Mouse (Mus musculus): ENCODE results near the gene Il17rb. TPM values are rescaled to one million over a fixed set of nuclear protein-coding genes. Genes with fewer than 3 reads are reported as not detected.

The Il17rb gene
- polyA plus RNA-seq, 1 experiment from 2014 or later: 1.1 TPM

DNA sequence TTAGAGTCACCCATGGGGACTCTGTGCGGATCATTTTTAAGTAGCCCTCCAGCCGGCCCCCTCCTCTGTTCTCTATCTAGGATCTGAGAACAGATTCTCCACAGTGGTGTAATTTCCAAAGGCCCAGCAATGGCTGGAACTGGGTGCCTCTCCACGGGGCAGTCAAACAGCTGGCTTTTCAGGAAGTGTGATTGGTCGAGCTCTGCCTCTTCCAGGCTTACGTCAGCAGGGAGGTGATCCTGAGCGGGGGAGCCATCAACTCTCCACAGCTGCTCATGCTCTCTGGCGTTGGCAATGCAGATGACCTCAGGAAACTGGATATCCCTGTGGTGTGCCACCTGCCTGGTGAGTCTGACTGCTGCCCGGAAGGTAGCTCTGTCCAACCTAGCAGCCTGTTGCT is 24.7 kb upstream of the Il17rb start:
- H3K9me3 ChIP-seq: no peaks in the 10 kb centered on the region
- H3K36me3 ChIP-seq (replicated peaks): no peaks in the 10 kb centered on the region
- H3K27me3 ChIP-seq (replicated peaks; ENCODE audit: low read depth, poor library complexity, severe bottlenecking): no peaks in the 10 kb centered on the region

DNA sequence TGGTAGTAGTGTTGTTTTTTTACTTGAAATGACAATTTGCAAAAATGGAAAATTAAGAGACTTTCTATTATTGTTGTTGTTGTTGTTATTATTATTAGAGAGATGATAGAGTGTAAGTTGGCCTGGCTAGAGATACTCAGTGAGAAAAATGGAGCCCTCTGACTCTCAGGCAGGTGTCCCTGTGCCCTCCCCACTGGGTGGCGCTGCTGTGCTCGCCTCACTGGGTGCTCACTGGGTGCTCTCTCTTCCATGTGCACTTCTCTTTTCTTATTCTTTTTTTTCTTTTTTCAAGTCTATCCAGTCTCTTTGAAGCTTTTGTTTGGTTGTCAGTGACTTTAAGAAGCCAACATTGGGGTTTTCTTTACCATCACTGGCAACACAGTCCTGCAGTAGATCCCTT is 18.7 kb upstream of the Il17rb start:
- Histone ChIP-seq H3K9me3 (no peaks in the 10 kb centered on the region), H3K4me3 (no peak overlapping the region), H3K36me3 (replicated peaks) (no peaks in the 10 kb centered on the region), H3K27me3 (replicated peaks; ENCODE audit: low read depth, poor library complexity, severe bottlenecking) (no peaks in the 10 kb centered on the region), H3K27ac (replicated peaks) (no peak overlapping the region), H3K4me1 (peaks cover under 1% of the 10 kb centered on the region; the same call in 1 of the 2 replicates)
- 18% methylated on average over 2 of the region's 2 CpGs for WGBS
- no peak for DNase-seq (ENCODE audit: low spot score)

More for the DNA sequence above, 24.7 kb upstream of the Il17rb start:
- Histone ChIP-seq H3K4me3 (no peak overlapping the region), H3K4me1 (peaks cover 15% of the 10 kb centered on the region), H3K27ac (replicated peaks) (no peak overlapping the region)
- no peak for DNase-seq (ENCODE audit: low spot score)
- WGBS: 64% methylated on average over 8 of the region's 8 CpGs

DNA sequence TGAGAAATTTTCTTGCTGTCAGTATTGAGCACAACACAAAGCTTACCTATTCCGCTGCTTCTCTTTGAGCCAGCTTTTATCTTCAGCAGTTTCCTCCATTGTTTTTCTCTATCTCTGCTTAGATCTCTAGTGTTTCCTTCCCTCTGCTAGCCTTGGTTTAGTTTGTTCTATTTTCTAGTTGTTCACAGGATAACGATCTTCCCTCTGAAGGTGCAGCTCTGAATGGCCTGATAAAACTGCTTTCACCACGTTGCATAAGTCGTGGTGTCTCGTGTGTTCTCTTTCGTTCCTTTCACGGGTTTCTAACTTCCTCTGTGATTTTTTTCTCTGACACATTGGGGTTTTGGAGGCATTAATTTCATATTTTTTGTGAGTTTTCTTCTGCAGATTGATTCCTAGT is 15.7 kb upstream of the Il17rb start:
- 77% methylated on average over 7 of the region's 7 CpGs for WGBS
- H3K9me3 ChIP-seq: no peaks in the 10 kb centered on the region
- H3K36me3 ChIP-seq (replicated peaks): no peaks in the 10 kb centered on the region
- H3K4me1 ChIP-seq: no peaks in the 10 kb centered on the region
- H3K27me3 ChIP-seq (replicated peaks; ENCODE audit: low read depth, poor library complexity, severe bottlenecking): no peaks in the 10 kb centered on the region
- no peak for DNase-seq (ENCODE audit: low spot score)
- no peak overlapping the region for H3K4me3 ChIP-seq
- no peak overlapping the region for H3K27ac ChIP-seq (replicated peaks)

DNA sequence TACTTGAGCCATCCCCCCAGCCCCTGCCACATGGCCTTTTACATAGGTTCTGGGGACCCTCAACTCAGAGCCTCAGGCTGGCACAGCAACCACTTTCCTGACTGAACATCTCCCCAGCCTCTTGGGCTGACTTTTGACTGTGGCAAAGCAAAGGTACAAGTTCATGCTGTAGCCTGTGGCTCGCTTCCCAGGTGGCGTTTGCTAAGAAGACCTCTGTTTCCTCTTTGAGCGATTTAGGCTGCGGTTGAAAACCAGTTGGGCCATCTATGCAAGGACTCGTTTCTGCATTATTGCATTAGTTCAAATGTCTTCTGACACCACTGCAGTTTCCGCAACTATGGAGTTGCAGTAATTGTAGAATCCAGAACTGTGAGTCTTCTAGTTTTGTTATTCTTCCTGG is 13.8 kb upstream of the Il17rb start:
- 92% methylated on average over 6 of the region's 6 CpGs for WGBS

DNA sequence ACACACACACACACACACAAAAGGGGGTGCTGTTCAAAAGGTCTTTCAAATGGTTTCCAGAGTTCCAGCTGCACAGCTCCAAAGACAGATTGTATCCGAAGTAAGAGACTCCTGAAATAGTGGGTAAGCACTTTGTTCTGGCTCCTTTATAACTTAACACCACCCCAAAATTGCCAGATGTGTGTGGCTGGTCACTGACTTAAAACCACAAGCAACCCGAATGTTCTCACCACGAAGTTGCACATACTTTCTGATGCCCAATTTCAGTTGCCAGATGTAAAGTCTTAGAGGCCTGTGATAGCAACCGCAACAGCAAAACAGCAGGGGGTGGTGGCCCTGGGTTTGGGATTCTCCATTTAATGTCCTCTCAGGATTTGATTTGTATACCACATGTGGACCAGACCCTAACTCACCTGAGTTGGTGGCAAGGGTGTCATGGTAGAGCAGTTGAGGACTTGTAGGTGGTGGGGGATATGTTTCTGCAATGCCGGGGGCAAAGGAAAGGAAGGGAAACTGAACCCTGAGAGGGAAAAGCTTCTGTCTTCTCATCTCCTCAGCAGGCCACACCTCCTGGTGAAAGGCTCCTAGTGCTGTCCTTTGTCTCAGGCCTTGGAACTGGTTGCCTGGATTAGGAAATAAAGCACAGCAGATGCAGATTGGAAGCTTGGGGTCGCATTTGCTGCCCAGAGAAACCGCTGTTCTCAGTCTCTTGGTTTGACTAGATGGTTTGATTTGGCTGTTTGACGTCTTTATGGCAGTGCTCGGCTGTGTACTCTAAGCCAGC is 11.3 kb upstream of the Il17rb start:
- Histone ChIP-seq H3K27me3 (replicated peaks; ENCODE audit: low read depth, poor library complexity, severe bottlenecking) (no peaks in the 10 kb centered on the region), H3K36me3 (replicated peaks) (no peaks in the 10 kb centered on the region), H3K27ac (replicated peaks) (no peak overlapping the region; the same call in 1 of the 2 replicates), H3K9me3 (no peaks in the 10 kb centered on the region), H3K4me1 (0 out of 2 replicates have a peak, but pooled peaks cover under 1% of the 10 kb centered on the region), H3K4me3 (no peak overlapping the region)
- no peak for DNase-seq (ENCODE audit: low spot score)
- WGBS: 51% methylated on average over 9 of the region's 9 CpGs

More for the DNA sequence above, 13.8 kb upstream of the Il17rb start:
- Histone ChIP-seq H3K27ac (replicated peaks) (no peak overlapping the region), H3K36me3 (replicated peaks) (no peaks in the 10 kb centered on the region), H3K27me3 (replicated peaks; ENCODE audit: low read depth, poor library complexity, severe bottlenecking) (no peaks in the 10 kb centered on the region), H3K4me1 (no peaks in the 10 kb centered on the region), H3K9me3 (no peaks in the 10 kb centered on the region), H3K4me3 (no peak overlapping the region)
- no peak for DNase-seq (ENCODE audit: low spot score)

DNA sequence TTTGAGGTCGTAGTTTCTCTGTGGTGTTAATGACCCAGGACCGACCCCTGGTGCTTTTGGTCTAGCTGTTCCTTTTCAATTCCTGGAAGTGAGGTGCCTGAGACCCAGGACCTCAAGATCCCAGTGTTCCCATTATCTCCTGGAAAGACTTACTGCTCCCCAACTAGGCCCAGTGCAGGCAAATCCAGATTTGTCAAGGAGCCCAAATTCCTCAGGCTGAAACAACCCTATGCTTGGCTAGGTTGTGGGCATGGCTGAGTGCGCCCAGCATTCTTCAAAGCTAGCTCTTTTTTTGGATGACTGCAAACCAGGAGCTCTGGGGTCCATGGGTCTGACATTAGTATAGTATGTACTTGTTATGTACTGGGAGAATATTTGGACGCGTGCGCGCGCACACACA is 10.7 kb upstream of the Il17rb start:
- H3K9me3 ChIP-seq: no peaks in the 10 kb centered on the region
- WGBS: 93% methylated on average over 8 of the region's 8 CpGs
- H3K36me3 ChIP-seq (replicated peaks): no peaks in the 10 kb centered on the region
- H3K4me1 ChIP-seq: 0 out of 2 replicates have a peak, but pooled peaks cover 4% of the 10 kb centered on the region
- no peak overlapping the region for H3K27ac ChIP-seq (replicated peaks)
- H3K27me3 ChIP-seq (replicated peaks; ENCODE audit: low read depth, poor library complexity, severe bottlenecking): no peaks in the 10 kb centered on the region
- DNase-seq (ENCODE audit: low spot score): no peak
- no peak overlapping the region for H3K4me3 ChIP-seq

DNA sequence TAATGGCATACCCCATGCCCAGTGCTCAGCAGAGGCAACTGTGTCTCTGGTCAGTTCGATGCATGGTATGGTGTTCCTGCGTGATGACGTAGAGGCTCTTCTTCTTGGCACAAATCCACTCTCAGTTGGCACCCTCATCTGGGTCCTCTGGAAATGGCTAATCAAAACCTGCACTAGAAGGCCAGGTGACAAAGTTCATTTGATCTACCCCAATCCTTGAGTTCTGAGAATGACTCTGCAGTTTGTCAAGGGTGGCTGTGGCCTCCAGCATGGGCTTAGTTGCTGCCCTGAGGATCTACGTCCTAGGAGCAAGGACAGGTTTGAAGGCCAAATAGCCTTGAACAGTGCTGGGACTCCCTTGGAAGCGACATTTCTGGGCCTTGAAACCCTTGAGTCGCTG is 10.2 kb upstream of the Il17rb start:
- H3K36me3 ChIP-seq (replicated peaks): no peaks in the 10 kb centered on the region
- 88% methylated on average over 6 of the region's 6 CpGs for WGBS
- H3K27ac ChIP-seq (replicated peaks): no peak overlapping the region
- no peaks in the 10 kb centered on the region for H3K9me3 ChIP-seq
- 0 out of 2 replicates have a peak, but pooled peaks cover 4% of the 10 kb centered on the region for H3K4me1 ChIP-seq
- H3K27me3 ChIP-seq (replicated peaks; ENCODE audit: low read depth, poor library complexity, severe bottlenecking): no peaks in the 10 kb centered on the region
- no peak for DNase-seq (ENCODE audit: low spot score)
- H3K4me3 ChIP-seq: no peak overlapping the region

DNA sequence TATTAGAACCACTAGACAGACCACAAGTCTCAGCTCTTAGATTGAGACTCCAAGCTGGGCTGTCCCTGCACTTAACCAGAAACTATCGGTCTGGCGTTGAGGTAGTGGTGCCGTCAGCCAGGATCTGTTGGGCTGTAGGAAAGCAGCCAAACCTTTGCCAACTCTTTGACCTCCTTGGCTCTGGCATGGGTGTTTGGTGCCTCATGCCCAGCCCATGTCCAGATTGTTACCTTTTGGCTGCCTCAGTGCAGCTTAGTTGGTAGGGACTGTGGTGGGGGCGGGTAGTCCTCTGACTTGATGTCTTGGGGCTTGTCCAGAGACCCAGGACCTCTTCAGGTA is 9.7 kb upstream of the Il17rb start:
- H3K4me3 ChIP-seq: no peak overlapping the region
- 0 out of 2 replicates have a peak, but pooled peaks cover 4% of the 10 kb centered on the region for H3K4me1 ChIP-seq
- WGBS: 95% methylated on average over 4 of the region's 4 CpGs
- H3K9me3 ChIP-seq: no peaks in the 10 kb centered on the region
- no peak for DNase-seq (ENCODE audit: low spot score)
- H3K36me3 ChIP-seq (replicated peaks): no peaks in the 10 kb centered on the region
- no peak overlapping the region for H3K27ac ChIP-seq (replicated peaks)
- no peaks in the 10 kb centered on the region for H3K27me3 ChIP-seq (replicated peaks; ENCODE audit: low read depth, poor library complexity, severe bottlenecking)

DNA sequence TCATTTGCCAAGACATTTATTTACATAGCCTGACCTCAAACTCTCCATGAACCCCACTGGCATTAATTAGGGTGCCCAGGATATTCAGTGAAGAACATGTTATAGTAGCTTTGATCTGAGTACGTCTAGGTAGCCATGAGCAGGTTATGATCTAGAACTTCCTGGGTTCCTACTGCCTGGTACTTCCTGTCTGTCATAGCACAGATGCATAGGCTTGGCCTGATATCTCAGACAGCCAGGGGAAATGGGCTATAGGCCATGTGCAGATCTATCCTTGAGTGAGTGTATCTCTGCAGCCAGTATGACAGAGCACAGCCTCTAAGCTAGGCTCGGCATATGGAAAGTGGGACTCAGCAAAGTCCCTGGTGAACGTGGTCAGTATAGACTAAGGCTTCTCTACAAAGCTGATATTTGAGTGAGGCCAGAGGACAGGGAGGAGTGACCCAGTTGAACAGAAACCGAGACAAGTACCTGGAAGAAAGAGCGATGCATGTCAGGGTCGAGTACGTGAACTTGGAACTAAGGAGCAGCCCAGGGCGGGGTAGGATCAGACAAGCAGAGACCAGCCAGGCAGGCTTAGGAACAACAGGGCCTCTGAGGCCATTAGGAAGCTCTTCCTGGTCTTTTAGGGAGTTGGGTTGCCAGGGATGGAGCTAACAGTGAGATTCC is 9.2 kb upstream of the Il17rb start:
- H3K9me3 ChIP-seq: no peaks in the 10 kb centered on the region
- H3K27me3 ChIP-seq (replicated peaks; ENCODE audit: low read depth, poor library complexity, severe bottlenecking): no peaks in the 10 kb centered on the region
- H3K4me1 ChIP-seq: 0 out of 2 replicates have a peak, but pooled peaks cover 4% of the 10 kb centered on the region
- no peak overlapping the region for H3K4me3 ChIP-seq
- WGBS: 88% methylated on average over 8 of the region's 8 CpGs
- H3K36me3 ChIP-seq (replicated peaks): no peaks in the 10 kb centered on the region
- no peak overlapping the region for H3K27ac ChIP-seq (replicated peaks)
- DNase-seq (ENCODE audit: low spot score): no peak

DNA sequence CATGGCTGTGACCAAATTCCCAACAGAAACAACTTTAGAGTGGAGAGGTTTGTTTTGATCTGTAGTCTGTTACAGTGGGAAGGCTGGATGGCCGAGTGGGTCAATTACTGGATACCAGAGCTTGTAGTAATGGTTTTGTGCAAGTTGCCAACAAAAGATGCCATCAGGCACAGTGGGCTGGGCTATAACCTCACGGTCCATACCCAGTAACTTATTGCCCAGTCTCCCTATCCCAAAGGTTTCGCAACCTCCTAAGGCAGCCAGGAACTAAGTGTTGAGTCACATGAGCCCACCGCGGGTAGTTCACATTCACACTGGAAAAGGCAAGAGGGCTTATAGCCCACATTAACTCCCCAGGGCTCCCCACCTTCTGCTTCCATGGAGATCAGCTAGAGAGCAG is 8.0 kb upstream of the Il17rb start:
- DNase-seq (ENCODE audit: low spot score): no peak
- H3K4me1 ChIP-seq: 0 out of 2 replicates have a peak, but pooled peaks cover 4% of the 10 kb centered on the region
- H3K27ac ChIP-seq (replicated peaks): no peak overlapping the region
- 89% methylated on average over 5 of the region's 5 CpGs for WGBS
- H3K9me3 ChIP-seq: no peaks in the 10 kb centered on the region
- no peak overlapping the region for H3K4me3 ChIP-seq
- H3K36me3 ChIP-seq (replicated peaks): no peaks in the 10 kb centered on the region
- no peaks in the 10 kb centered on the region for H3K27me3 ChIP-seq (replicated peaks; ENCODE audit: low read depth, poor library complexity, severe bottlenecking)

DNA sequence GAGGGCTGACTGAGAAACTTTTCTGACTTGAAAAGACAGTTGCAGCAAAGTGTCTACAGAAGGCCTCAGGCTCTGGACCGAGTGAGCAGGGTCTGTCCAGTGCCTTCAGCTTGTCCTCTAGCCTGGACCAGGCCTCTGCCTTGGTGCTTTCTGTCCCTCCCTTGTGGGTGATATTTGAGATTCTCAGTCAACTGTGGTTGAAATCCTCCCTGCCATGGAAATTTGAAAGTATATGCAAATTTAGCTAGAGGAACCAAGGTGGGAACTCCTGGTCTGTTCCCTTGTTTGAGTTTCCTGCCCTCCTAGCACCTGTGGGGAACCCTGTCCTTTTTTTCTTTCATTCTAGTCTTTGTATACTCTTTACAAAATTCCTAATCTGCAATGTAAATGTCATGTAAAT is 6.3 kb upstream of the Il17rb start:
- peaks cover 12% of the 10 kb centered on the region; the same call in 1 of the 2 replicates for H3K4me1 ChIP-seq
- H3K36me3 ChIP-seq (replicated peaks): no peaks in the 10 kb centered on the region
- 0 out of 2 replicates have a peak overlapping the region, but pooled peaks have one; percentile 32 for H3K27ac ChIP-seq (replicated peaks)
- 74% methylated on average over 1 of the region's 1 CpGs for WGBS
- H3K27me3 ChIP-seq (replicated peaks; ENCODE audit: low read depth, poor library complexity, severe bottlenecking): peaks cover 15% of the 10 kb centered on the region
- no peak for DNase-seq (ENCODE audit: low spot score)
- no peak overlapping the region for H3K4me3 ChIP-seq
- H3K9me3 ChIP-seq: no peaks in the 10 kb centered on the region

DNA sequence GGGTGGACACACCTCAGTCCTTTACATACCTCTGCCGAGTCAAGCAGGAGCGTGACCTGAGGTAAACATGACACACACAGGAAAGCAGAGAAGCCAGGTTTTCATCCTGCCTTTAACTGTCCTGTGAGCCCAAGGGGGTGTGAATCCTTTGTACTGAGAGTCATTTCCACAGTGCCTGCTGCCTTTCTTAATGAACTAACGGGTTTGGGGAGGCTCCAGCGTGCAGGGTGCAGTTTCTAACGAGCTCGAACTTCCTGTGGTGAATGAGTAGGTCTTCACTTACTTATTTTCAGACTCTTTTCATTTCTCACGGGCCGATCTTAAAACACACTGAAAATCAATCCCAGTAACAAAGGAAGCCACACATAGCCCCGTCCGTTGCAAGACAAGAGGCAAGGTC is 5.8 kb upstream of the Il17rb start:
- WGBS: 62% methylated on average over 10 of the region's 10 CpGs
- H3K4me1 ChIP-seq: peaks cover 14% of the 10 kb centered on the region; the same call in 1 of the 2 replicates
- no peaks in the 10 kb centered on the region for H3K36me3 ChIP-seq (replicated peaks)
- no peak for DNase-seq (ENCODE audit: low spot score)
- no peaks in the 10 kb centered on the region for H3K9me3 ChIP-seq
- peaks cover 21% of the 10 kb centered on the region for H3K27me3 ChIP-seq (replicated peaks; ENCODE audit: low read depth, poor library complexity, severe bottlenecking)
- no peak overlapping the region for H3K4me3 ChIP-seq
- no peak overlapping the region for H3K27ac ChIP-seq (replicated peaks)
